Mouse (Mus musculus) layer of hippocampus, adult 6 months (tissue): ENCODE data around the gene Lpcat3. TPM values are rescaled to one million over a fixed set of nuclear protein-coding genes. Genes with fewer than 3 reads are reported as not detected.

ENCODE experiments used
- long read RNA-seq, 2 experiments: library from polyadenylated mRNA; unstranded; transcript quantifications; one replicate each; pipeline ENCODE4 v2.0.0; 2019 to 2020
- microRNA-seq: library from miRNA; unstranded; fragments of <30 nt; microRNA quantifications from one replicate; pipeline ENCODE4 v1.2.0, GENCODE M21; 2020
- polyA plus RNA-seq: library from polyadenylated mRNA; unstranded; fragments of <200 nt; fragmentation: Nextera tagmentation; gene quantifications from 2 replicates; pipeline ENCODE4 v1.2.3, GENCODE M21; 2021

The Lpcat3 gene
- polyA plus RNA-seq, result 20.8 and 21.3 TPM in 2 replicates
- long read RNA-seq, experiment 1, transcript Lpcat3-201 (13 exons, 2,281 nt), result major isoform, 22 of 36 reads
- long read RNA-seq, experiment 1, partial matches to known transcripts, result 8 of 36 reads
- long read RNA-seq, experiment 1, other reads (novel, unspliced or antisense), result 6 of 36 reads
- long read RNA-seq, experiment 2, transcript Lpcat3-201 (13 exons, 2,281 nt), result major isoform, 125 of 158 reads
- long read RNA-seq, experiment 2, partial matches to known transcripts, result 8 of 158 reads
- long read RNA-seq, experiment 2, other reads (novel, unspliced or antisense), result 25 of 158 reads

DNA sequence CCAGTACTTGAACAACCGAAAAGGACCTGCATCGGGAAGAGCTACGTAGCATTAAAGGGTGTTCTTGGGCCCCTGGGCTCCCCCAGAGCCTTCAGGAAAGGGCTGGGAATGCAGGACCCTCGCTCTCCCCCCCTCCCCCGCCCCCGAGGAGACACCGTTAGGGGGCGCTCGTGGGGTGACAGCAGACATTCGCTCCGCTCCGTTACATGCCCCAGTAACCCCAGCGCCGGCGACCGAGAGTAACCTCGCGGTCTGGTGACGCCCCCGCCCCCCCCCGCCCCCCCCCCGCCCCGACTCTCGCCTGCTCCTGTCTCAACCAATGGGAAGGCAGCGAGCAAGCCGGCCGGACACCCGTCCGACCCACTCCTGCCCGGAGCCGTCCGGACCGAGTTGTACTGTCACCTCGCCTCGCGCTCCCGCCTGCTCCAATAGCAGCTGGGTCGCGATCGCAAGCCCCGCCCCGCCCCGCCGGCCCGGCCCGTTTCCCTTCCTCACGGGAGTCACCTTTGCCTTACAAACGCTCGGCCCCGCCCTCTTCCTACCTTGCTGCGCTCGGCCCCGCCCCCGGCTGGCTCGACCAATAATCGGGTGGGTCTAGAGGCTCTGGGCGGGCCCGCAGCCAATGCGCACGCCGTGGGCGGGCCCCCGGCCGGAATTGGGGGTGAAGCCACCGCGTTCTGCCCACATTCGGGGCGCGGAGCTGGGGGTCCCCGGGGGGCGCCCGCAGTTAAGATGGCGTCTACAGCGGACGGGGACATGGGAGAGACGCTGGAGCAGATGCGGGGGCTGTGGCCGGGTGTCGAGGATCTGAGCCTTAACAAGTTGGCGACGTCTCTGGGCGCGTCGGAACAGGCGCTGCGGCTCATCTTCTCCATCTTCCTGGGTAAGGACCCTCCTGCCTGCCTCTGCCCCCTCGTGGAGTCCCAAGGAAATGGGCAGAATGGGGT is at the start of gene Lpcat3:
Gene Lpcat3, plus strand, starts transcription at position 551 of the 947 bp plus-strand sequence.

DNA sequence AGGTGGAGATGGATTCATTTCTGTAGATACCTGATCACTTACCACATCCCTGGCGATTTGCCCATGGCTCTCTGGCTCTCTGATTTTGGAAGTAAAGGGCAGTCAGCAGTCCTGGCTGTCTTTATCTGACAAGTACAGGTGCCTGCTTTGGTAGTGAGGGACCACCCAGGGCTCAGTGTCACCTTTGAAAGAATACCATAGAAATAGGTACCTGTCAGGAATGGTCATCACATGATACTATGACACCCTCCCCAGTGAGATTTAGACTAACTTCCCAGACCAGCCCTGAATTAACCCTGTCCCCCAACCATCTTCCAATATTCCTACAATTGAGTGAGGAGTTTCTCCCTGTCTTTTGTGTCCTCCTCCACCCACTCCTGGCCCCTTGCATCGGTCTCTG is 26.8 kb upstream of the Lpcat3 start, which contains the start of gene C1s2:
Gene C1s2, minus strand, starts transcription at position 101 of the 400 bp plus-strand sequence.

DNA sequence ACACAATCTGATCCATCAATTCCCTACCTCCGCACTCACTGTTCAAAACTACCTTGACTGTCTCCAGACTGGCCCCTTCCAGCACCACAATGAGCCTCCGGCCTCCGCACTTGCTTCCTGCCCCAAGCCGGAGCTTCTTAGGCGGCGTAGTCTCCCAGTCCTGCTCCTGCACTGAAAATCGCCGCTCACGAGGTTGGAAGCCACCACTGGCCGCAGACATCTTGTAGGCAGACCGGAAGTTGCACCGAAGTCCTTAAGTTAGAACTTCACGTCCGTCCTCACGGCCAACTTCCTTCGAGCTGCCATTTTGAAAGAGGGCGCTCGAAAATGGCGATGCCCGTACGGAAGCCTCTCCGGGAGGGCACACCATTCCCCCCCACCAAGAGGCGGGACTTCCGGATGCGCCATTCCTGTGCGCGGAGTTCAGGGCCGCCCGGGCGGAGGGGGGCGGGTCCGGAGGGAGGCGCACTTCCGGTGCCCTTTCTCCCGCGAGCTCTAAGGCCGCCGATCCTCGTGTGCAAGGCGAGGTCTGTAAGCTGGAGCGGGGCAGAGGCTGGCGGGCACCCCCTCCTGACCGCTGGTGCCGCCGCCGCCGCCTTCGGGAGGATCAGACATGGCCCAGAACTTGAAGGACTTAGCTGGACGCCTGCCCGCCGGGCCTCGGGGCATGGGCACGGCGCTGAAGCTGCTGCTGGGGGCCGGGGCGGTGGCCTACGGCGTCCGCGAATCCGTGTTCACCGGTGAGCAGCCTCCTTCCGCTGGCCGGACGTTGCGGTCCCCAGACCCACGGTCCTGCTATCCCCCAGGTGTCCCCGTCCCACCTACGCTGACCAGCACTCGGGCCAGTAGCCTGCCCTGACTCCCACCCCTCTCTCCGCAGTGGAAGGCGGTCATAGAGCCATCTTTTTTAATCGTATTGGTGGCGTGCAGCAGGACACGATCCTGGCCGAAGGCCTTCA is 49.3 kb downstream of the Lpcat3 start, which contains the start of the genes Emg1 and Phb2:
Gene Emg1, minus strand, starts transcription at position 355 of the 959 bp plus-strand sequence.
Gene Phb2, plus strand, starts transcription at position 513 of the 959 bp plus-strand sequence.

DNA sequence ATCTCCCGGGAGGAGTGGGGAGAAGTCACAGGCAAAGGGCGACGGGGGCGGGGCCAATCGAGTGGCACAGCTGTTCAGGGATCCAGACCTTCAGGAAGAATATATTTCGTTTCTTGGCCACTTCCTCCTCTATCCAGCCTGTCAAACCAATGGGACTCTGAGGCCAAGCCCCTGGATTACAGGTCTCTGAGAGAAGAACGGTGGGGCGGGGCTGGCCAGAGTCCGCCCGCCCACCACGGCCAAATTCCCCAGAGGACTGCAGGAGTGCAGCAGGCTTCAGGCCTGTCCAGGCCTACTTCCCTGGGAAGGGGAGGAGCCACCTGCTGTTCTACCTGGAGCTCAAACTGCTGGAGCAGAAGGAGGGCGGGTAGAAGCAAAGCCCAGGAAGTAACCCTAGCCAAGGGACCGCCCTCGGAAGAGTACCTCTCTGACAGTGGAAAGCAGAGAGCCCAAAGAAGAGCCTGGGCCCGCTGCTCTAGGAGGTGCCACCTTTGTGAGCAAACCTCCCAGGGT is 75.7 kb downstream of the Lpcat3 start, which contains the start of gene Ptpn6:
Gene Ptpn6, minus strand, starts transcription at position 204 of the 513 bp plus-strand sequence.

DNA sequence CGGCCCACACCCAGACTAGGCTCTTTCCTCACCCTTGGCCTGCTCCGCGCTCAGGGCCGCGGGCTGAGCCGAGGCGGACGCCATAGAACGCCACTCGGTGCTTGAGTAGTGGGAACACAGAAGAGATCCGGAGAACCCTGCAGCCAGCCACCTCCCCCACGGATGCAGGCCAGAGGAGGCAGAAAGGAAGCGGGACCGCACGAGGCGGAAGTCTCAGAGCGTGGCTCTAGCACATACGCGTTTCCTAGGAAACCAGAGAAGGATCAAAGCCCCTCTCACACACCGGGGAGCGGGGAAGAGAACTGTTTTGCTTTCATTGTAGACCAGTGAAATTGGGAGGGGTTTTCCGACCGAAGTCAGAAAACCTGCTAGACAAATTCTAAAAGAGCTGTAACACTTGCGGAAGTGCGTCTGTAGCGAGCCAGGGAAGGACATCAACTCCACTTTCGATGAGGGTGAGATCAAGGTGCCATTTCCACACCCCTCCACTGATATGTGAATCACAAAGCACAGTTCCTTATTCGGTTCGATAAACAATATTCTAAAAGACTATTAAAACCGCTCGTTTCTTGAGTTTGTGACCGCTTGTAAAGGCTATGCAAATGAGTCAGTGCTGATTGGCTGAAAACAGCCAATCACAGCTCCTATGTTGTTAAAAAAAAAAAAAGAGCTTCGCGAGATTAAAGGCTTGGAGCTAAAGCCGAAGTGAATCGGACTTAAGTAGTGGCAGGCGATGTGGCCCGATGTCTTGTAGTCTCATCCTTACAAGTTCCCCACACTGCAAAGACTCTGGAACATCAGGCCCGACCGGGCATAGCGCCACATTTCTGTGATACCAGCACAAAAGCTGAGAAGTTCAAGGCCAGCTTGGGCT is 78.3 kb downstream of the Lpcat3 start, which contains the start of gene Grcc10:
Gene Grcc10, minus strand, starts transcription at position 487 of the 874 bp plus-strand sequence.

Small RNA genes within 50 kb of the gene (microRNA-seq; reads per million reads assigned to microRNA genes)
- 14.8 reads per million, percentile 37 among the genes with 10 or more reads in this experiment for gene Mir141
- 163 reads per million, percentile 63 among the genes with 10 or more reads in this experiment for gene Mir200c

Other genes with a start within 250 kb of the Lpcat3 start
- 16.2 and 18.4 TPM in 2 replicates for gene Pex5, start 248.0 kb upstream of the Lpcat3 start, polyA plus RNA-seq
- gene Clstn3, start 198.2 kb upstream of the Lpcat3 start, polyA plus RNA-seq, result 35.7 and 38.7 TPM in 2 replicates
- gene C1rl, start 169.9 kb upstream of the Lpcat3 start, polyA plus RNA-seq, result 0.58 and 0.63 TPM in 2 replicates
- gene C1ra, start 150.6 kb upstream of the Lpcat3 start, polyA plus RNA-seq, result 1.6 and 1.9 TPM in 2 replicates
- gene C1s1, start 120.7 kb upstream of the Lpcat3 start, polyA plus RNA-seq, result 0.19 and 0.45 TPM in 2 replicates
- not detected in 2 replicates for gene C1rb, start 92.7 kb upstream of the Lpcat3 start, polyA plus RNA-seq
- gene C1s2, start 26.9 kb upstream of the Lpcat3 start, polyA plus RNA-seq, result 0.05 TPM in 1 of 2 replicates, not detected in the other
- 101 and 108 TPM in 2 replicates for gene Emg1, start 49.2 kb downstream of the Lpcat3 start, polyA plus RNA-seq
- 140 and 157 TPM in 2 replicates for gene Phb2, start 49.3 kb downstream of the Lpcat3 start, polyA plus RNA-seq
- gene Ptpn6, start 75.7 kb downstream of the Lpcat3 start, polyA plus RNA-seq, result 4.1 and 4.6 TPM in 2 replicates
- gene Grcc10, start 78.3 kb downstream of the Lpcat3 start, polyA plus RNA-seq, result 1,248 and 1,281 TPM in 2 replicates
- 0.06 TPM in 1 of 2 replicates, not detected in the other for gene Gm45234, start 93.0 kb downstream of the Lpcat3 start, polyA plus RNA-seq
- gene Atn1, start 93.5 kb downstream of the Lpcat3 start, polyA plus RNA-seq, result 14.3 and 15.6 TPM in 2 replicates
- gene Eno2, start 106.6 kb downstream of the Lpcat3 start, polyA plus RNA-seq, result 599 and 862 TPM in 2 replicates
- gene Lrrc23, start 116.7 kb downstream of the Lpcat3 start, polyA plus RNA-seq, result 4.3 and 6.1 TPM in 2 replicates
- gene Spsb2, start 145.6 kb downstream of the Lpcat3 start, polyA plus RNA-seq, result 5.4 and 5.5 TPM in 2 replicates
- gene Tpi1, start 151.3 kb downstream of the Lpcat3 start, polyA plus RNA-seq, result 1,210 and 1,292 TPM in 2 replicates
- 98.8 and 105 TPM in 2 replicates for gene Usp5, start 166.5 kb downstream of the Lpcat3 start, polyA plus RNA-seq
- gene Cdca3, start 166.5 kb downstream of the Lpcat3 start, polyA plus RNA-seq, result 0.59 and 0.67 TPM in 2 replicates
- 0.13 and 0.43 TPM in 2 replicates for gene Gnb3, start 177.2 kb downstream of the Lpcat3 start, polyA plus RNA-seq
- gene P3h3, start 194.7 kb downstream of the Lpcat3 start, polyA plus RNA-seq, result 1.0 and 1.2 TPM in 2 replicates
- 1.1 and 1.4 TPM in 2 replicates for gene Gpr162, start 201.0 kb downstream of the Lpcat3 start, polyA plus RNA-seq
- 0.34 and 0.68 TPM in 2 replicates for gene Cd4, start 225.2 kb downstream of the Lpcat3 start, polyA plus RNA-seq
- gene Lag3, start 248.7 kb downstream of the Lpcat3 start, polyA plus RNA-seq, result 7.0 and 11.9 TPM in 2 replicates